Mouse (Mus musculus) right cerebral cortex, postnatal 10 days (tissue): Measurements from ENCODE around the gene Cenps.
"Not testable (repeated sequence)": the region's sequence is repeated elsewhere in the genome, so short reads cannot be mapped to it uniquely, and the experiment has no call there.

ENCODE experiments used
- DNase-seq, 2 experiments: peaks; one replicate each; pipeline ENCODE4 v3.0.0; 2021; ENCODE audit warnings: low spot score in 2 of 2

The Cenps gene

GRCm38 (mm10) chr4:149136982-149137770, at the start of gene Cenps:
Gene Cenps, minus strand, starts transcription at chr4:149137629.
- DNase-seq = peak; percentile 93 to 95

- no peak for DNase-seq
Observed at GRCm38 (mm10) chr4:149182755-149183154, 45.3 kb upstream of the Cenps start.

- no peak for DNase-seq
Observed at GRCm38 (mm10) chr4:149182192-149182591, 44.8 kb upstream of the Cenps start.

GRCm38 (mm10) chr4:149179573-149179972, 42.1 kb upstream of the Cenps start:
- DNase-seq = no peak

GRCm38 (mm10) chr4:149179160-149179559, 41.7 kb upstream of the Cenps start:
- no peak for DNase-seq

- no peak for DNase-seq
Observed at GRCm38 (mm10) chr4:149178328-149178727, 40.9 kb upstream of the Cenps start.

- no peak for DNase-seq
Observed at GRCm38 (mm10) chr4:149177046-149177445, 39.6 kb upstream of the Cenps start.

- DNase-seq = no peak
Observed at GRCm38 (mm10) chr4:149176645-149177044, 39.2 kb upstream of the Cenps start.

GRCm38 (mm10) chr4:149173661-149174060, 36.2 kb upstream of the Cenps start:
- no peak for DNase-seq

GRCm38 (mm10) chr4:149172666-149173065, 35.2 kb upstream of the Cenps start:
- peak in 1 of 2 experiments; percentile 46 for DNase-seq

GRCm38 (mm10) chr4:149172083-149172482, 34.7 kb upstream of the Cenps start:
- DNase-seq = no peak

- DNase-seq = no peak
Observed at GRCm38 (mm10) chr4:149171581-149171981, 34.2 kb upstream of the Cenps start.

- DNase-seq = no peak
Observed at GRCm38 (mm10) chr4:149170394-149170931, 33.0 kb upstream of the Cenps start.

- DNase-seq = not testable (repeated sequence)
Observed at GRCm38 (mm10) chr4:149169926-149170325, 32.5 kb upstream of the Cenps start.

GRCm38 (mm10) chr4:149168016-149168415, 30.6 kb upstream of the Cenps start:
- no peak for DNase-seq

GRCm38 (mm10) chr4:149166957-149167611, 29.7 kb upstream of the Cenps start:
- DNase-seq = peak; percentile 50 to 51

- DNase-seq = peak; percentile 98 to 99
Observed at GRCm38 (mm10) chr4:149166215-149166946, 29.0 kb upstream of the Cenps start, which contains the start of gene Pgd. Gene Pgd, minus strand, starts transcription at chr4:149166771.

- DNase-seq = no peak
Observed at GRCm38 (mm10) chr4:149164150-149164549, 26.7 kb upstream of the Cenps start.

GRCm38 (mm10) chr4:149163196-149163595, 25.8 kb upstream of the Cenps start:
- DNase-seq = no peak

- DNase-seq = no peak
Observed at GRCm38 (mm10) chr4:149161166-149161565, 23.7 kb upstream of the Cenps start.

GRCm38 (mm10) chr4:149159891-149160290, 22.5 kb upstream of the Cenps start:
- DNase-seq = no peak

GRCm38 (mm10) chr4:149159203-149159602, 21.8 kb upstream of the Cenps start:
- no peak for DNase-seq
